Mouse (Mus musculus) ZHBTc4 (cell line): ENCODE measurements around the gene Rasip1.

Experiments
- DNase-seq: peaks from one replicate; pipeline ENCODE4 v3.0.0-alpha.2; 2011; ENCODE audit warnings: low read depth, low spot score

The Rasip1 gene

GRCm38 (mm10) chr7:45685811-45686210 lies 58.5 kb downstream of the Rasip1 start:
- DNase-seq = no peak

GRCm38 (mm10) chr7:45686841-45687240 lies 59.6 kb downstream of the Rasip1 start:
- DNase-seq = no peak
